Mouse (Mus musculus) layer of hippocampus, postnatal 14 days (tissue): ENCODE results near the gene Grk5. TPM values are rescaled to one million over a fixed set of nuclear protein-coding genes. Genes with fewer than 3 reads are reported as not detected.

Experiments
- total RNA-seq, 2 experiments: library from RNA; stranded (reverse); gene quantifications; 2 replicates each; pipeline ENCODE4 v1.2.3; 2021

The Grk5 gene
- total RNA-seq, 2 experiments from 2014 or later: 8.8 to 9.1 TPM

Other genes with a start within 250 kb of the Grk5 start
- 10 to 100 TPM; 17.3 to 18.7 TPM for gene Nanos1, start 133.8 kb upstream of the Grk5 start, total RNA-seq
- 100 to 1,000 TPM; 117 to 118 TPM for gene Eif3a, start 99.1 kb upstream of the Grk5 start, total RNA-seq
- 10 to 100 TPM; 29.3 to 32.1 TPM for gene Fam45a, start 78.2 kb upstream of the Grk5 start, total RNA-seq
- 10 to 100 TPM; 10.6 to 15.5 TPM for gene Sfxn4, start 28.3 kb upstream of the Grk5 start, total RNA-seq
- gene Prdx3, start 15.2 kb upstream of the Grk5 start, total RNA-seq: 10 to 100 TPM; 74.1 to 74.9 TPM